Mouse (Mus musculus) central nervous system, embryonic 14 days (tissue): ENCODE results near the gene Ankrd50. TPM values are rescaled to one million over a fixed set of nuclear protein-coding genes. Genes with fewer than 3 reads are reported as not detected.

ENCODE experiments used
- polyA plus RNA-seq: library from polyadenylated mRNA; depleted of rRNA; stranded (reverse); fragments of >200 nt; gene quantifications from 2 replicates; pipeline ENCODE4 v1.2.3, GENCODE M21; 2012; rRNA removed

Gene Ankrd50
- 48.1 and 48.9 TPM in 2 replicates for polyA plus RNA-seq

GRCm38 (mm10) chr3:38484191-38485106, at the start of gene Ankrd50:
TSS of gene Ankrd50 (minus strand) at chr3:38484844.

